Mouse (Mus musculus) kidney, embryonic 16.5 days (tissue): ENCODE measurements around the gene Cers3. TPM values are rescaled to one million over a fixed set of nuclear protein-coding genes. Genes with fewer than 3 reads are reported as not detected.

Source experiments
- ATAC-seq: fragments of 200-750 bp; cut with Nextera tagmentation; 2 replicates; pipeline ENCODE4 v1.8.0; 2017; ENCODE audit warnings: moderate TSS enrichment; ENCODE audit not compliant: low FRiP score, low TSS enrichment
- H3K27ac ChIP-seq: fragments of 300-500 bp; sonication (generic); 2 replicates; pipeline ENCODE4 v1.5.1; 2014; ENCODE audit warnings: low read length
- H3K27me3 ChIP-seq: fragments of 300-500 bp; sonication (generic); 2 replicates; pipeline ENCODE4 v1.6.1; 2014; ENCODE audit warnings: low read length, control low read depth, mixed read lengths; ENCODE audit not compliant: insufficient read depth
- H3K36me3 ChIP-seq: fragments of 300-500 bp; sonication (generic); 2 replicates; pipeline ENCODE4 v1.6.1; 2014; ENCODE audit warnings: low read length, control low read depth, mixed read lengths; ENCODE audit not compliant: insufficient read depth
- H3K4me1 ChIP-seq: fragments of 300-500 bp; sonication (generic); 2 replicates; pipeline ENCODE4 v1.6.1; 2014; ENCODE audit warnings: low read length, control low read depth, mixed read lengths; ENCODE audit not compliant: insufficient read depth
- H3K4me2 ChIP-seq: fragments of 300-500 bp; sonication (generic); replicated peaks from 2 replicates; pipeline ENCODE4 v1.6.1; 2014; ENCODE audit warnings: low read depth, low read length
- H3K4me3 ChIP-seq: fragments of 300-500 bp; sonication (generic); 2 replicates; pipeline ENCODE4 v1.5.1; 2014; ENCODE audit warnings: mild to moderate bottlenecking, low read length
- H3K9ac ChIP-seq: fragments of 300-500 bp; sonication (generic); replicated peaks from 2 replicates; pipeline ENCODE4 v1.6.1; 2014; ENCODE audit warnings: low read length
- H3K9me3 ChIP-seq: fragments of 300-500 bp; sonication (generic); 2 replicates; pipeline ENCODE4 v1.6.1; 2016; ENCODE audit warnings: low read length, control low read depth
- WGBS: fragments of 180-500 bp; shearing (Covaris S2); extraction: QIAGEN DNeasy Blood & Tissue Kit; methylation state at CpG from one replicate; pipeline ENCODE4 v1.1.7; 2014; 5-methylcytosine and 5-hydroxymethylcytosine counted together
- polyA plus RNA-seq: library from polyadenylated mRNA; unstranded; fragments of >200 nt; fragmentation: Nextera tagmentation; extraction: Ambion mirVana; gene quantifications from 2 replicates; pipeline ENCODE4 v1.2.1, GENCODE M21; 2015

The Cers3 gene
- polyA plus RNA-seq, 1 experiment from 2014 or later = 2.7 TPM

- H3K36me3 ChIP-seq = no peaks in the 10 kb centered on the region
- no peaks in the 10 kb centered on the region for H3K9me3 ChIP-seq
- H3K4me3 ChIP-seq = no peak overlapping the region
- no peaks in the 10 kb centered on the region for H3K27me3 ChIP-seq
- peak overlapping the region; percentile 41 for H3K27ac ChIP-seq
- ATAC-seq = peak; percentile 79
- H3K4me1 ChIP-seq = peaks cover 41% of the 10 kb centered on the region
- no peak overlapping the region for H3K4me2 ChIP-seq
- H3K9ac ChIP-seq = no peak overlapping the region
- 32% methylated on average over 13 of the region's 13 CpGs for WGBS
Measured at GRCm38 (mm10) chr7:66867719-66868501, 124.6 kb downstream of the Cers3 start.

DNA sequence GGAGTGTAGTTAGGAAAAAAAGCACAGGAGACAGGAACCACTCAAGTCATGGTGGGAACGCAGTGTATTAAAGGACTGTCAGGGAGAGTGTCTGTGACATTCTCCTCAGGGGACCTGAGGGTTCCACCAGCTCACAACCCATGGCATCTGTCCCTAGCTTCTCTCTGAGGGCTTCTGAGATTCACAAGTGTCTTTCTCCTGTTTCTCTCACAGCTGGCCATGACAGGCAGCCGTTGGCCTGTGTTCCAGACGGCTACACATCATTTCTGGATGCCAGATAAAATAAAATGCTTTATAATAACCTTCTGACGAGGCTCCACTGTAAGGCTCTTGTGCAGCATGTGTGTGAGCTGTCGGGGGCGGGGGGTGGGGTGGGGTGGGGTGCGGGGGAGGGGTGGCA lies 128.2 kb downstream of the Cers3 start:
- no peak overlapping the region for H3K9ac ChIP-seq
- ATAC-seq = peak; percentile 43; the same call in 1 of the 2 replicates
- peak overlapping the region; percentile 76 for H3K27ac ChIP-seq
- no peak overlapping the region for H3K4me3 ChIP-seq
- H3K9me3 ChIP-seq = no peaks in the 10 kb centered on the region
- no peaks in the 10 kb centered on the region for H3K36me3 ChIP-seq
- WGBS = 48% methylated on average over 7 of the region's 7 CpGs
- no peaks in the 10 kb centered on the region for H3K27me3 ChIP-seq
- no peak overlapping the region for H3K4me2 ChIP-seq
- peaks cover 39% of the 10 kb centered on the region for H3K4me1 ChIP-seq

DNA sequence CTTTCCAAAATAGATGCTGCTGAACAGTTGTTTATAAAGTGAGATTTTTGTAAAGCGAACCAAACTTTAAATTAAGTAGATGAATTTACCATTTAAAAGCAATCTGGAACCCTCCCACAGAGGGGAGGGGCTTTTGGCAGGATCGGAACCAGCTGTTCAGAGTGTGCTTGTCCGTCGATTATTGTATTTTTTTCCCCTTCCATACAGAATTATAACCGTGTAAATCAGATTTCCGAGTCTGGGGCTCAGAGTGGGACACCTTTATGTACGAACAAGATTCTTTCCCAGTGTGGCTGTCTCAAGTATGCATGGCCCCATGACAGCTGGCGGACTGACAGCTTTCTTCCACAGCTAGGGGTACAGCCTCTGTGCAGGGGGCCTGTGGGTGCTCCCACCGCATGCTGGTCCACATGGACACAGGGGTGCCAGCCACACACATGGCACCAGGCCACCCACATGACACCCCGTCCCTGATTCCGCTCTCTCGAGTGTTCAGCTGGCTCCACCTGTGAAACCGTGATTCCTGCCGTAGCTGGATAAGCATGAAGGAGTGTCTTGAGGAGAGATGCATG lies 128.7 kb downstream of the Cers3 start:
- Histone ChIP-seq H3K4me1 (peaks cover 34% of the 10 kb centered on the region), H3K36me3 (no peaks in the 10 kb centered on the region), H3K9me3 (no peaks in the 10 kb centered on the region), H3K4me3 (no peak overlapping the region), H3K27ac (peak overlapping the region; percentile 35; the same call in 1 of the 2 replicates), H3K4me2 (no peak overlapping the region), H3K9ac (no peak overlapping the region), H3K27me3 (no peaks in the 10 kb centered on the region)
- 51% methylated on average over 14 of the region's 14 CpGs for WGBS
- 0 out of 2 replicates have a peak, but pooled peaks have one; percentile 14 for ATAC-seq

DNA sequence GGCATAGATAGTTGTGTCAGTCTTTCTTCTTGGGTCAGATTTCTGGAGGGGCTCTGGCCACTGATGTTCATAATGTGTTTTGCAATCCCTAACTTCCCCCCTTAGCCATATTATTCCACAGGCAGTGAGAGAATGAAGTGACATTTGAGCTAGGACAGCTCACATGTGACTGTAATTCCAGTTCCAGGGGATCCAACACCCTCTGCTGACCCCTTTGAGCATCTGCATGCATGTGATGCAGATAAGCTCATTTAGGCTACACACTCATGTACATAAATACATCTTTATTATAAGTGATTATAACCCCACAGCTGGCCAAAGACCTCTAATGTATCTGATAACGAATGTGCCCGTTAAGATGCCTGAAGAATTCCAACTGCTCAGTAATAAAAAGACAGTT lies 129.9 kb downstream of the Cers3 start:
- Histone ChIP-seq H3K4me3 (no peak overlapping the region), H3K9me3 (no peaks in the 10 kb centered on the region), H3K4me2 (no peak overlapping the region), H3K36me3 (no peaks in the 10 kb centered on the region), H3K9ac (no peak overlapping the region), H3K27me3 (no peaks in the 10 kb centered on the region), H3K27ac (no peak overlapping the region), H3K4me1 (peaks cover 22% of the 10 kb centered on the region)
- WGBS = 67% methylated on average over 2 of the region's 2 CpGs
- no peak for ATAC-seq

Other genes with a start within 250 kb of the Cers3 start
- gene Asb7, start 53.9 kb upstream of the Cers3 start, polyA plus RNA-seq = 16.4 and 16.9 TPM in 2 replicates
- gene Lins1, start 53.6 kb upstream of the Cers3 start, polyA plus RNA-seq = 20.4 and 20.6 TPM in 2 replicates
- 3.6 and 4.7 TPM in 2 replicates for gene Adamts17, start 96.2 kb downstream of the Cers3 start, polyA plus RNA-seq